Mouse (Mus musculus) neural tube, embryonic 13.5 days (tissue): ENCODE measurements at regions not wholly inside any gene's neighbourhood (a gene's known extent, or its start where the extent isn't known, plus 50 kb on each side); places are given as distances from the start of the nearest gene placed in this dataset.
A peak's percentile ranks its signal among the peaks of the same experiment; 100 is the strongest.

ENCODE experiments used
- ATAC-seq: fragments of 200-750 bp; cut with Nextera tagmentation; 2 replicates; pipeline ENCODE4 v1.8.0; 2017; ENCODE audit warnings: low read depth, mild to moderate bottlenecking, moderate TSS enrichment, moderate library complexity
- H3K27ac ChIP-seq: fragments of 300-500 bp; sonication (generic); replicated peaks from 2 replicates; pipeline ENCODE4 v1.5.1; 2015; ENCODE audit warnings: moderate library complexity, mild to moderate bottlenecking, inconsistent platforms
- H3K27me3 ChIP-seq: fragments of 300-500 bp; sonication (generic); 2 replicates; pipeline ENCODE4 v1.6.1; 2015; ENCODE audit warnings: mild to moderate bottlenecking, inconsistent platforms
- H3K36me3 ChIP-seq: fragments of 300-500 bp; sonication (generic); 2 replicates; pipeline ENCODE4 v1.6.1; 2015; ENCODE audit warnings: mild to moderate bottlenecking, inconsistent platforms
- H3K4me1 ChIP-seq: fragments of 300-500 bp; sonication (generic); replicated peaks from 2 replicates; pipeline ENCODE4 v1.6.1; 2015; ENCODE audit warnings: inconsistent platforms
- H3K4me2 ChIP-seq: fragments of 300-500 bp; sonication (generic); 2 replicates; pipeline ENCODE4 v1.6.1; 2015; ENCODE audit warnings: inconsistent platforms, mild to moderate bottlenecking, moderate library complexity
- H3K4me3 ChIP-seq: fragments of 300-500 bp; sonication (generic); 2 replicates; pipeline ENCODE4 v1.5.1; 2015; ENCODE audit warnings: mild to moderate bottlenecking, inconsistent platforms
- H3K9ac ChIP-seq: fragments of 300-500 bp; sonication (generic); 2 replicates; pipeline ENCODE4 v1.6.1; 2015; ENCODE audit warnings: moderate library complexity, mild to moderate bottlenecking, inconsistent platforms
- H3K9me3 ChIP-seq: fragments of 300-500 bp; sonication (generic); 2 replicates; pipeline ENCODE4 v1.6.1; 2016; ENCODE audit warnings: inconsistent platforms
- WGBS: fragments of 180-500 bp; shearing (Covaris S2); methylation state at CpG from one replicate; pipeline ENCODE4 v1.1.7; 2015; 5-methylcytosine and 5-hydroxymethylcytosine counted together

DNA sequence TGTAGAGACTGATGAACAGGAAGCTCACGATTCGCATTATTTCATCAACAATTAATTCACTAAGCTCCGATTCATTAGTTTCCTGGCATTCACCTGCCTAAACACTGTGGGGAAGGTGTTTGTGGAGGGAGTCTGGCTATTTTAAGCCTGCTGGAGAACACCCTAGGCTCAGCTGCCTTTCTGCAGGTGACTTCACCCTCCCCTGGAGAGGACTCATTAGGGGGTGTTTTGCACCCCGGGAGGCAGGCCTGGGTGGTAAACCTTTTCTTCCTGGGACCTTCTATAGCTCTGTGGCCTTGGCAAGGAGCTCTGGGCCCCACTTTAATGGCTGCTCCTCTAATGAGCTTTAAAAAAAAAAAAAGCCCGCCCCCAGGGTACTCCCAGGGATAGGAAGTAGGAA, 55.4 kb upstream of the Bnc1 start:
- no peak overlapping the region for H3K4me3 ChIP-seq
- no peaks in the 10 kb centered on the region for H3K27me3 ChIP-seq
- no peak overlapping the region for H3K27ac ChIP-seq
- no peaks in the 10 kb centered on the region for H3K9me3 ChIP-seq
- H3K4me1 ChIP-seq: no peaks in the 10 kb centered on the region
- H3K9ac ChIP-seq: no peak overlapping the region
- 63% methylated on average over 5 of the region's 5 CpGs for WGBS
- no peak for ATAC-seq
- no peaks in the 10 kb centered on the region for H3K36me3 ChIP-seq
- no peak overlapping the region for H3K4me2 ChIP-seq

DNA sequence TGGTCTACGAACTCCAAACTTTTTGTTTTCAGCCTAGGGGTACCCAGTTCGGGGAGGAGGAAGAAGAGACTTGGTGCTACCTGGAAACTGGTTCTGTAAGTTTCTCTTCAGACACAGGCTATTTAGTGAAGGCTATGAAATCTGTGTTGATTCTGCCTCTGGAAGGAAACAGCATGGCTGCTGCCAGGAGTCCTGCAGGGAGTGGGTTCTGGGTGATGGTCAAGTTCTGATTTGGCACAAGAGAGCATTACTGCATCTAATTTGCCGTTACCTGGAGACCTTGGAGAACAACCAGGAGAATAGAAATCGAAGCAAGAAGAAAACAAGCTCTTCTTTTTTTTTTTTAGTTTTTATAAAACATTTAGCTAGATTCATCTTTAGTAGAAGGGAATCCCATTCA, 61.3 kb upstream of the Bnc1 start:
- Histone ChIP-seq H3K27ac (no peak overlapping the region), H3K9ac (no peak overlapping the region), H3K4me2 (no peak overlapping the region), H3K9me3 (no peaks in the 10 kb centered on the region), H3K4me3 (no peak overlapping the region), H3K27me3 (no peaks in the 10 kb centered on the region), H3K4me1 (peaks cover 13% of the 10 kb centered on the region), H3K36me3 (no peaks in the 10 kb centered on the region)
- 83% methylated on average over 4 of the region's 4 CpGs for WGBS
- ATAC-seq: no peak

DNA sequence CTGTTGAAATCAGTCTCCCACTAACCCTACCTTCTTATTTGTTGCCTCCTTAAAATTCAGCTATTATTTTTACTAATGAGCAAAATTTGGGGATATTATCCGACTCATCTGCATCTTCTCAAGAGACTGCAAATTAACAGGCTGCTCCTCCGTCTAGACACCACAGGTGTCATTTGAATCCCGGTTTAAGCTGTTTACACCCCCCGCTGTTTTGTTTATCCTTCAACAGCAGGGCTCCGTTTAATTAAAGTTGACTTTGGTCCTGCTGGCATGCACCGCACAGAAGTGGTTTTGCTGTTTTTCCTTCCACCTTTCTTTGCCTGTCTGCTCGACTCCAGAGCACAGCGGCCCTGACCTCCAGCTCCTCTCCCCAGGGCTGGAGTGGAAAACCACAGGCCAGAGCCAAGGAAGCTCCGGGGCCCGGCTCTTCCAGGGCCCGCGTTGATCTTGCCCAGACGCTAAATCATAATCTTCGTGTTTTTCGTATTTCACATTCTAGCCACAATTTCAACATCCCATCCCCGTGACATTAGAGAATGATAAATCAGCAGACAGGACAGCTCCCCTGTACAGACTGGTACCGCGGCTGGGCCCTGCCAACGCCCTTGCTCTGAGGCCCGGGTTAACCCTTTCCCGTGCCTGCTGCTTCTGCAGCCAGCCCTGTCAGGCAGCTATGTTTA, 64.6 kb upstream of the Bnc1 start:
- Histone ChIP-seq H3K4me1 (peaks cover 13% of the 10 kb centered on the region), H3K27ac (no peak overlapping the region), H3K9ac (0 out of 2 replicates have a peak overlapping the region, but pooled peaks have one; percentile 18), H3K9me3 (no peaks in the 10 kb centered on the region), H3K36me3 (no peaks in the 10 kb centered on the region), H3K27me3 (no peaks in the 10 kb centered on the region), H3K4me2 (peak overlapping the region; percentile 51), H3K4me3 (peak overlapping the region; percentile 8; the same call in 1 of the 2 replicates)
- peak; percentile 74; the same call in 1 of the 2 replicates for ATAC-seq
- 3% methylated on average over 21 of the region's 21 CpGs for WGBS

DNA sequence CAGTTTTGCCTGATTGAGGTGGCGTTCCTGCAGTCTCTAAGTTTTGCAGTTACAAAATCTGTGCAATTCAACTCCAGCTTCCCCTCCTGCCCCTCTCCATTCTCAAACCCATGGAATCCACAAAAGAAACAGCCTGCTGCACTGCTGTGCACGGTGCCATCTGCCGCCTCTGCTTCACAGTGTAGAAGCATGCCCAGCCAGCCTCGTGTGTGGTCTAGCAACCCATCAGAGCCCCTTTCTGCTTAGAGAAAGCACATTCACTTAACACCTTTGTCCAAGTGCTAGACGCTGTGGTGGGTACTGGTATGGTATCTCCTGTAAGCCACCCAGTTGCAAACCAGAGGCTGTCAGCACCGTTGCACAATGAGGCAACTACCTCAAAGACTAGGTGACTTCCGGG, 71.3 kb upstream of the Bnc1 start:
- no peaks in the 10 kb centered on the region for H3K4me1 ChIP-seq
- no peak for ATAC-seq
- H3K9ac ChIP-seq: no peak overlapping the region
- no peaks in the 10 kb centered on the region for H3K27me3 ChIP-seq
- H3K9me3 ChIP-seq: no peaks in the 10 kb centered on the region
- no peak overlapping the region for H3K4me2 ChIP-seq
- H3K27ac ChIP-seq: no peak overlapping the region
- no peak overlapping the region for H3K4me3 ChIP-seq
- no peaks in the 10 kb centered on the region for H3K36me3 ChIP-seq
- WGBS: 59% methylated on average over 7 of the region's 7 CpGs

DNA sequence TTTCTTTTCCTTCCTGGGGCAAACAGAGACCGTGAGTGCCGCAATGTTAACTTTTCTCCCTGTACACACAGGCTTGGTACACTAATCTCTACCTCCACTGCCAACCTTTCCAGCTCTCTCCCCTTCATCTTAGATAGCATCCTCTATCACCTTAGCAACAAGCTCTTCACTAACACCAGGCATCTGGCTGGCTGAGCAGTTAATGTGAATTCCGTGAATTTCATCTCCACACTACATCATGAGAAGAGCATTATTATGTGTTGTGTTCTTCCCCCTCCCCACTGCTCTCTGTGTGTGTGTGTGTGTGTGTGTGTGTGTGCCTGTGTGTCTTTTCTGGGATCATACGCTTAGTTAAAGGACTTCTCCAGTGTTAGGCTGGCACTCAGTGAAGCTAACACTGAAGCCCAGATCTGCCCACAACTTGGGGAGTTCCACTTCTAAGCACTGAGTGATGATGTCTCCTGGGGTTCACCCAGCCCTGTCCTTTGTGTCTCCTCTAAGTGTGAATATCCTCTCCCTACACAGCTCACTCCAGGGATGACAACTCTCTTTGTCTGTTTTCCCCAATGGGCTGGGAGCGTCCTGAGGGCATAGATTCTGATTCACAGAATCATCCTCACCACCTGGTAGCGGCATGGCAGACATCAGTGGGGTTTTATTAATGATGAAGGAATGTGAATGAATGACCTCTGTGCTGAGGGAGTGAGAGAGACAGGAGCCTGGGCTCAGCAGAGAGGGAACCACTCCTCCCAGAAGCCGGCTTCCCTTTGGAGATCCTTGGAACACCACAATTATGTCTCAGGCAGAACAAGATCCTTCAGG, 77.7 kb upstream of the Bnc1 start:
- H3K4me1 ChIP-seq: no peaks in the 10 kb centered on the region; the same call in 1 of the 2 replicates
- H3K9me3 ChIP-seq: no peaks in the 10 kb centered on the region
- no peak overlapping the region for H3K4me2 ChIP-seq
- no peaks in the 10 kb centered on the region for H3K36me3 ChIP-seq
- WGBS: 62% methylated on average over 7 of the region's 7 CpGs
- H3K4me3 ChIP-seq: no peak overlapping the region
- H3K9ac ChIP-seq: no peak overlapping the region
- H3K27me3 ChIP-seq: no peaks in the 10 kb centered on the region
- H3K27ac ChIP-seq: no peak overlapping the region
- no peak; the same call in 1 of the 2 replicates for ATAC-seq

DNA sequence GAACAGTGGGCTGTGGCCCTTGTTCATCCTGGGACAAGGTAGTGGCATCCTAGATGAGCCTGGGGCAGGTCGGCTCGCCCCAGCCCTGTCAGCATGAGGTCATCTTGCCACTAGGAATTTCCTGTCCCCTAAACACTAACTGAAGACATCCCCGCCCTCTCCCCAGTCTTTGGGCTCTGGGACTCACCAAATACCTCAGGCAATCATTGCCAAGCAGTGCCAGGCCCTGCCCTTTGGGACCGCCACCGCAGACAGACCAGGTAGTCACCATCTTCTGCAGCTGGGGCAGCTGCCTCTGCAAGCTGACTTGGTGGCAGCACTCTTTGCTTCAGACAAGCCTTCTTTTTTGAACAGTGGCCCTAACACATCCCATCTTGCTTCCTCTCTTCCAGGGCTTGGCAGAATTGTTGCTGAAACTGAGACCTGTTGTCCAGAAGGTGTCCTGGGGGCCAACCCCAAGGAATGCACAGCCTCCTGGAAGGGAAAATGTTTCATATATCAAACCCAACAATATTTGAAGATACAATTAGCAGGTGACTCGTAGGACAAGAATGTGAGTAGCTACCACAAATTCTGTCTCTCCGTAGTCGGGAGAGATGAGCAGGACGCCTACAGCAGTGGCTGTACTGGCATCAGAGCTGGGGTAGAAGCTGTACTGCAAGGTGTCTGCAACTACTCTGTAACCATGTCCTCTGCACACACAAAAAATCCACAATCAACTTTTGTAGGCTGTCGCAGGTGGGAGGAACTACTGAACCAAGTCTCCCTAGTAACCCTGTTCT, 79.0 kb upstream of the Bnc1 start:
- Histone ChIP-seq H3K27me3 (no peaks in the 10 kb centered on the region), H3K4me2 (no peak overlapping the region), H3K27ac (no peak overlapping the region), H3K36me3 (no peaks in the 10 kb centered on the region), H3K4me1 (no peaks in the 10 kb centered on the region; the same call in 1 of the 2 replicates), H3K9ac (no peak overlapping the region), H3K9me3 (no peaks in the 10 kb centered on the region), H3K4me3 (no peak overlapping the region)
- 81% methylated on average over 10 of the region's 10 CpGs for WGBS
- ATAC-seq: no peak

DNA sequence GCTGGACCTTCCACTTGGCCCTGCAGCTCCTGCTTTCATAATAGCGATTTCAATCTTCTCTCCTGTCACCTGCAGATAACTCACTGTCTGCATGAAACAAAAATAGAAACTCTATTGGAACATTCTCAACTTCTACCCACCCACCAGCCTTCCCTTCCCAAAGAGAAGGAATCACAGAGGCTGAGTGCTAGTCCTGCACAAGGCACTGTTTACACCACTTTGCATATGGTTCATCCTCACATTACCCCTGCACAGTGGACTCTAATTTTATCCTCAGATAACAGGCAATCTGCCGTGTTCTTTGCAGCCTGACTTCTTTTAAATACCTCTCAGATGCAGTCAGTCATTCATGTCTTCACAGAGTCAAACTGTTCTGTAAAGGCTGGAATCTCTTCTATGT, 83.3 kb upstream of the Bnc1 start:
- H3K4me2 ChIP-seq: no peak overlapping the region
- 87% methylated on average over 2 of the region's 2 CpGs for WGBS

DNA sequence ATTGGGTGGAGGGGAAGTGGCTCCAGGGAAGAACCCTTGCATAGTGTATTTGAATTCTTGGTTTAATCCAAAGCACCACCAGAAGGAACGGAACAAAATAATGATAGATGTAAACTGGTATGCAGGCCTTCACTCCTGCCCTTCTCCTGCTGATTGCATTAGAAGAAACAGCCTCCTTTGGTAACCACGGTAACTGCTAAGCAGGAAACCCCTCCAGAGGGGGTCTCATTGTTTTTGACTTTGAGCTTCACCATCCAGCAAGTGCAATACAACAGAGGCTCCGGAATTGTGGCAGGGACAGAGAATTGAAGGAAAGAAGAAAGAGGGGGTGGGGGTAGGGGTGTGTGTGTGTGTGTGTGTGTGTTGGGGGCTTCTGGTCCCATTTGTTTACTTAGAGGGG, 89.8 kb upstream of the Bnc1 start:
- WGBS: 16% methylated on average over 3 of the region's 3 CpGs
- no peaks in the 10 kb centered on the region for H3K9me3 ChIP-seq
- no peak overlapping the region for H3K4me2 ChIP-seq
- no peak for ATAC-seq
- H3K36me3 ChIP-seq: no peaks in the 10 kb centered on the region
- no peak overlapping the region for H3K4me3 ChIP-seq
- H3K4me1 ChIP-seq: no peaks in the 10 kb centered on the region
- H3K27ac ChIP-seq: no peak overlapping the region
- no peaks in the 10 kb centered on the region for H3K27me3 ChIP-seq
- no peak overlapping the region for H3K9ac ChIP-seq

More for the DNA sequence above, 83.3 kb upstream of the Bnc1 start:
- Histone ChIP-seq H3K4me3 (no peak overlapping the region), H3K9ac (no peak overlapping the region), H3K4me1 (no peaks in the 10 kb centered on the region), H3K27ac (no peak overlapping the region), H3K27me3 (no peaks in the 10 kb centered on the region), H3K9me3 (no peaks in the 10 kb centered on the region), H3K36me3 (no peaks in the 10 kb centered on the region)
- ATAC-seq: no peak

DNA sequence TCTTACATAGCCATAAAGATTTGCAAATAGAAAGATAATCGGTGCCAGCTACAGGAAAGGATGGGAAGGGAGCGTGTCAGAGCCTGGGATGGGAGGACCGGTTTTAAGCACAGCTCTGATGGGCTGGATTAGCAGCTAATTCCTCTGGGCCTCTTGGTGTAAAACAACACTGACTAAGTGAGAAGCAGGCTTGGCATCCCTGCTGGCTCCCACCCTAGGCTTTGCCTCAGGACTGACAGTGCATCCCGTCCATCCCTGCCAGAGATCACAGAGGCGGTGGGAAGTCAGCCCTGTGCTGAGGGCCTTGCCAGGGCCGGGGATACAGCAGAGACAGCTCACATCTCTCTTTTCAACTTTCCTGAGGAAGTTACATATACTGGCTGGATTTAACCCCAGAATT, 90.8 kb upstream of the Sh3gl3 start:
- Histone ChIP-seq H3K27me3 (no peaks in the 10 kb centered on the region), H3K27ac (no peak overlapping the region), H3K9ac (no peak overlapping the region), H3K4me2 (no peak overlapping the region), H3K9me3 (no peaks in the 10 kb centered on the region), H3K36me3 (no peaks in the 10 kb centered on the region), H3K4me1 (no peaks in the 10 kb centered on the region), H3K4me3 (no peak overlapping the region)
- no peak for ATAC-seq
- WGBS: 42% methylated on average over 6 of the region's 6 CpGs

DNA sequence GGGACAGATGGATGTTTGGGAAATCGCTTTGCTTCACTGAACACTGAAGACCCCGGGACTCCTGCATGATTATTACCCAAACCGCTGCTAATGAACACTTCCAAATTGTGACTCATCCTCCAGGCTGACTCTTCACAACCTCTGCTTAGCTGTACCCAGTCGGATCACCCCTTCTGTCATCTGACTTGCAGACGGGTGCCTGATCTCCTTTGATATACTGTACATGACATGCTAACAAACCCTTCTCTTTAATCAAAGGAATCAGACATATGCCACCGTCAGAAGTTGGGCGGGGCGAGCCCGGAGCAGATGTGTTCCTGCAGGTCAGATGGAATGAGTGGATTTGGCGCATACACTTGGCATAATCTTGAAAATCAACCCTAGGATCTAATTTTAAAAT, 89.2 kb upstream of the Sh3gl3 start:
- 81% methylated on average over 10 of the region's 10 CpGs for WGBS
- Histone ChIP-seq H3K27me3 (no peaks in the 10 kb centered on the region), H3K27ac (no peak overlapping the region), H3K36me3 (no peaks in the 10 kb centered on the region), H3K9me3 (no peaks in the 10 kb centered on the region), H3K9ac (no peak overlapping the region), H3K4me3 (no peak overlapping the region), H3K4me2 (no peak overlapping the region), H3K4me1 (no peaks in the 10 kb centered on the region)
- no peak for ATAC-seq

DNA sequence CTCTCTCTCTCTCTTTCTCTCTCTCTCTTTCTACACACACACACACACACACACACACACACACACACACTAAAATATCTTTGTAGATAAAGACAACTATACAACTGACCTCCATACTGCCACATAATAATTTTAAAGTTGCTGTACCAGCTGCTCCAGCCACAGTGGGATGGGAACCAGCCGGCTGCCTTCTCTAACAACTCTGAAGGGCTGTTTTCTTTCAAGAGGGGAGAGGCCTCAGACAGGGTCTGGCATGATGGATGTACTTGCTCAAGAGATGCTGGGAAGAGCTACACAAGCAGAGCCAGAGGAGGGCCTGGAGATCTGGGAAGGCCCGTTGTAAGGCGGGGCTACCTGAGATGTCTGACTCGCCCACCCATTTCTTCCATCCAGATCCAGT, 88.4 kb upstream of the Sh3gl3 start:
- ATAC-seq: no peak
- no peak overlapping the region for H3K4me2 ChIP-seq
- WGBS: 81% methylated on average over 4 of the region's 4 CpGs
- no peaks in the 10 kb centered on the region for H3K4me1 ChIP-seq
- H3K4me3 ChIP-seq: no peak overlapping the region
- H3K9ac ChIP-seq: no peak overlapping the region
- no peaks in the 10 kb centered on the region for H3K9me3 ChIP-seq
- no peak overlapping the region for H3K27ac ChIP-seq
- no peaks in the 10 kb centered on the region for H3K36me3 ChIP-seq
- H3K27me3 ChIP-seq: no peaks in the 10 kb centered on the region

DNA sequence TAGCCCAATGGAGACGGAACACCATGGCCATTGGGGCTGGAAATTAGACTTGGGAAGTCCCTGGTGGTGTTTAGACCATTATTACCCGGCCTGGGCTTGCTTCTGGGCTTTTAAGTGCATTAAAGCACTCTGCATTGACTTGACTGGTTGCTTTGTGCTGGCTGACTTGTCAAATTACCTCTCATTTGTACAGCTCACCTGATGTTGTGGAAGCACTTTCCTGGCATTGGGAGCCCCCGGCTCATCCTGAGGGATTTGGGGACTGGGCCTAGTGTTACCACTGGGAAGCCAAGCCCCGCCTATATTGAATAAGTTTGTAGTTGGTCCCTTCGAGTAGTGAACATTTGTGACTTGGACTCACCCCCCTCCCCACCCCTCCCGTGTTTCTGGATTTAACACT, 75.5 kb upstream of the Sh3gl3 start:
- 68% methylated on average over 6 of the region's 6 CpGs for WGBS
- ATAC-seq: no peak

More for the DNA sequence above, 75.5 kb upstream of the Sh3gl3 start:
- H3K9me3 ChIP-seq: no peaks in the 10 kb centered on the region
- no peak overlapping the region for H3K4me2 ChIP-seq
- no peaks in the 10 kb centered on the region for H3K4me1 ChIP-seq
- no peak overlapping the region for H3K27ac ChIP-seq
- H3K36me3 ChIP-seq: no peaks in the 10 kb centered on the region
- no peak overlapping the region for H3K4me3 ChIP-seq
- H3K27me3 ChIP-seq: no peaks in the 10 kb centered on the region
- H3K9ac ChIP-seq: no peak overlapping the region
